Mouse (Mus musculus) midbrain, postnatal 0 days (tissue): ENCODE measurements around the gene Zfp213. TPM values are rescaled to one million over a fixed set of nuclear protein-coding genes. Genes with fewer than 3 reads are reported as not detected.
A peak's percentile ranks its signal among the peaks of the same experiment; 100 is the strongest.

Experiments
- ATAC-seq: fragments of 200-750 bp; cut with Nextera tagmentation; 2 replicates; pipeline ENCODE4 v1.8.0; 2017; ENCODE audit warnings: moderate number of reproducible peaks, mild to moderate bottlenecking, moderate TSS enrichment, moderate library complexity; ENCODE audit not compliant: low FRiP score
- DNase-seq: peaks from one replicate; pipeline ENCODE4 v3.0.0-alpha.2; 2015; ENCODE audit warnings: low spot score
- H3K27ac ChIP-seq: fragments of 300-500 bp; sonication (generic); 2 replicates; pipeline ENCODE4 v1.5.1; 2014; ENCODE audit warnings: low read depth, mild to moderate bottlenecking, low read length, mixed read lengths
- H3K27me3 ChIP-seq: fragments of 300-500 bp; sonication (generic); 2 replicates; pipeline ENCODE4 v1.6.1; 2014; ENCODE audit warnings: low read length, control low read depth, mixed read lengths; ENCODE audit not compliant: insufficient read depth
- H3K36me3 ChIP-seq: fragments of 300-500 bp; sonication (generic); 2 replicates; pipeline ENCODE4 v1.6.1; 2014; ENCODE audit warnings: low read length, control low read depth, mixed read lengths; ENCODE audit not compliant: insufficient read depth
- H3K4me1 ChIP-seq: fragments of 300-500 bp; sonication (generic); 2 replicates; pipeline ENCODE4 v1.6.1; 2014; ENCODE audit warnings: mild to moderate bottlenecking, control low read depth, antibody characterized with exemption, low read length, mixed read lengths; ENCODE audit not compliant: insufficient read depth
- H3K4me2 ChIP-seq: fragments of 300-500 bp; sonication (generic); 2 replicates; pipeline ENCODE4 v1.6.1; 2014; ENCODE audit warnings: low read depth, mild to moderate bottlenecking, low read length, mixed read lengths; ENCODE audit not compliant: poor library complexity, severe bottlenecking
- H3K4me3 ChIP-seq: fragments of 300-500 bp; sonication (generic); 2 replicates; pipeline ENCODE4 v1.5.1; 2014; ENCODE audit warnings: low read depth, mild to moderate bottlenecking, low read length, moderate library complexity
- H3K9ac ChIP-seq: fragments of 300-500 bp; sonication (generic); replicated peaks from 2 replicates; pipeline ENCODE4 v1.6.1; 2014; ENCODE audit warnings: mild to moderate bottlenecking, low read length, moderate library complexity, mixed read lengths; ENCODE audit not compliant: poor library complexity, severe bottlenecking
- H3K9me3 ChIP-seq: fragments of 300-500 bp; sonication (generic); 2 replicates; pipeline ENCODE4 v1.6.1; 2016; ENCODE audit warnings: low read length, control low read depth
- CTCF ChIP-seq: IDR thresholded peaks from 2 replicates; pipeline ENCODE4 v1.5.1; 2016; ENCODE audit warnings: antibody characterized with exemption, mild to moderate bottlenecking
- WGBS: fragments of 180-500 bp; shearing (Covaris S2); extraction: QIAGEN DNeasy Blood & Tissue Kit; methylation state at CpG from one replicate; pipeline ENCODE4 v1.1.7; 2014; 5-methylcytosine and 5-hydroxymethylcytosine counted together
- polyA plus RNA-seq: library from polyadenylated mRNA; unstranded; fragments of >200 nt; fragmentation: Nextera tagmentation; extraction: Ambion mirVana; gene quantifications from 2 replicates; pipeline ENCODE4 v1.2.1, GENCODE M21; 2015
- total RNA-seq: library from RNA; depleted of rRNA; stranded (reverse); fragments of >200 nt; gene quantifications from 2 replicates; pipeline ENCODE4 v1.2.3, GENCODE M21; 2014

Zfp213 gene
- total and polyA plus RNA-seq, 2 experiments from 2014 or later: 10.0 to 16.9 TPM

DNA sequence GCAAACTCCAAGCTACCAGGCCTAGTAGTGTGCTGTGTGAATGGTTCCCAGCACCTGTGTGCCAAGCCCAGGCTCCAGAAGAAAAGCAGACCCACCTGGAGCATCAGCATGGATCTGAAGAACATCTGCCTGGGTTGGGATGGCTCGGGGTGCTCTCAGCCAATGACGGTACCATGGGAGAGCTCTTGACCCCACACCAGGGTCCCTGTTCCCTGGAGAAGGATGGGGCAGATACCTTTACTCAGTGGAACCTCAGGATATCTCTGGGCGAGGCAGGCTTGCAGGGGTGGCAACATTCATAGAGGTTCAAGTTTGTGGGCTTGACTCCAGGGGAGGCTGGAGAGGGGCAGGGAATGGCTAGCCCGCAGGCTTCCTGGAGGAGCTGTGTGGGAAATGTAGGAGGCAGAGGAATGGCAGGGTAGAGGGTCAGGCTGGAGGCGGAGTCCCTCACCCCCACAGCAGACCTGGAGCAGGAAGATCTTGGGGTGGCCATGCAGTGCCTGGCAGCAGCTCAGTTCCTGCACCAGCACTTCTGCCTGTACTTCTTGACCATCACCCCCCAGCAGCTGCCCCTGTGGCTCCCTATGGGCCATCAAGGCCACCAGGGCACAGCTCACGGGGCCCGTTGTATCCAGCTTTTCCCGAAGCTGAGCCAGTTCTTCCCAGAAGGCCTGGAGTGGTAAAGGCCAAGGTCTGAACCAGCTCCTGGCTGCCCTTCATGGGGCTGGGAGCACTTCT lies 11.0 kb downstream of the Zfp213 start:
- WGBS: 87% methylated on average over 8 of the region's 8 CpGs

DNA sequence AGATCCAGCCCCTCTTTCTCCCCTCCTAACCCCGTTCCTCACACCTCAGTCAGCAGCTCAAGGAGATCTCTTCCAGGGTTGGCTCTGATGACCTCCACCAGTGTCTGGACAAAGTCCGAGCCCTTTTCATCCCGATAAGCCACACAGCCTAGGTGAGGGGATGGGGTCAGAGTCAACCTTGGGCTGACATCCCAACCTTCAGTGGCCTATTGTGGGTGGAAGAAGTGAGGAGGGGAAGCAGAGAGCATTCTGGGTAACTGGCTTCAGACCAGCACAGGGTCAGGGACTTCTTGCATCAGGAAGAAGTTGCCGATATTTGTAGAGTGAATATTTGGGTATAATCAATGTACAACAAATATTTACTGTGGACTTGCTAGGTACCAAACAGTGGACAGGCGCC lies 12.1 kb downstream of the Zfp213 start:
- Histone ChIP-seq H3K27me3 (no peaks in the 10 kb centered on the region), H3K36me3 (peaks cover 12% of the 10 kb centered on the region; the same call in 1 of the 2 replicates), H3K4me3 (no peak overlapping the region), H3K9ac (0 out of 2 replicates have a peak overlapping the region, but pooled peaks have one; percentile 1), H3K4me2 (peak overlapping the region; percentile 82), H3K4me1 (0 out of 2 replicates have a peak, but pooled peaks cover 3% of the 10 kb centered on the region), H3K9me3 (no peaks in the 10 kb centered on the region), H3K27ac (no peak overlapping the region)
- WGBS: 71% methylated on average over 5 of the region's 5 CpGs
- TF ChIP-seq CTCF: no peak
- DNase-seq (no peak), ATAC-seq (no peak)

More for the DNA sequence above, 11.0 kb downstream of the Zfp213 start:
- Histone ChIP-seq H3K4me2 (no peak overlapping the region), H3K4me1 (0 out of 2 replicates have a peak, but pooled peaks cover 3% of the 10 kb centered on the region), H3K9me3 (no peaks in the 10 kb centered on the region), H3K27ac (no peak overlapping the region), H3K36me3 (peaks cover 23% of the 10 kb centered on the region), H3K9ac (no peak overlapping the region), H3K4me3 (no peak overlapping the region), H3K27me3 (no peaks in the 10 kb centered on the region)
- no peak for DNase-seq
- no peak for ATAC-seq
- TF ChIP-seq CTCF: no peak

DNA sequence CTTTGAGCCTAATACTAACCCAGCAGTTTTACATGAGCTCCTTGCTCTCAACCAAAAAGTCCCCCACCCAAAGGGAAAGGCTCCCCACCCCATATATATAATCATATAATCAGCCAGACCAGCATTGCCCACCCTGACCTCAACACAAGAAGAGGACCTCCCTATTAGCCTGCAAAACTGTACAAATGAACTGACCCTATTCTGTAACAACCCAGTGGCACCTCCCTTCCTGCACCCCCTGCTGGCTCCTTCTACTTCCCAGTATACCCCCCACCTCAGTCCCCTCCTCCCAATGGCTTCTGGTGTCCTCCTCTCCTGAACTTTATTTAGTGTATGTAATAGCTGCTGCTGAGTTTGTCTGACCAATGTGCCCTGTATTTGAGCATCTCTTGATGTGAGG lies 12.6 kb downstream of the Zfp213 start:
- H3K4me3 ChIP-seq: peak overlapping the region; percentile 55
- H3K4me1 ChIP-seq: 0 out of 2 replicates have a peak, but pooled peaks cover 3% of the 10 kb centered on the region
- peak overlapping the region; percentile 82 for H3K4me2 ChIP-seq
- H3K9me3 ChIP-seq: no peaks in the 10 kb centered on the region
- H3K27ac ChIP-seq: peak overlapping the region; percentile 84
- TF ChIP-seq CTCF: no peak; the same call in 1 of the 2 replicates
- 0 out of 2 replicates have a peak, but pooled peaks cover 10% of the 10 kb centered on the region for H3K36me3 ChIP-seq
- no peak for DNase-seq
- H3K9ac ChIP-seq: peak overlapping the region; percentile 64
- ATAC-seq: no peak
- no peaks in the 10 kb centered on the region for H3K27me3 ChIP-seq

DNA sequence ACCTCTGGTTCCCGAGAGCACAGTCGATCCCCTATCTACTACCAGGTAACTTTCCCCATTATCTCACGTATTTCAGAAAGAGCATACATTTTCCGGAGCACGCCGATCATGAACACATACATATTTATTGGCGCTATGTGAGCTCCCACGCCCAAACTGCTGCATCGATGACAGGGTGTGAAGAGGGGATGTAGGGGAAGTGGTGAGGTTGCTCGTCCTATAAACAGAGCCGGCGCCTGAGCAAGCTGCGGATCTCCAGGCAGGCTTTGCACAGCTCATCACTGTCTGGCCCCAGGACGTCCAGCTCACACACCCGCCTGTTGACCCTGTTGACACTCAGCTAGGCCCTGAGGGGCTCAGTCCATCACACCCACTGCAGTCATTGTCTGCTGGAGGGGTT lies 13.2 kb downstream of the Zfp213 start:
- H3K27me3 ChIP-seq: no peaks in the 10 kb centered on the region
- peak overlapping the region; percentile 82 for H3K4me2 ChIP-seq
- H3K9me3 ChIP-seq: no peaks in the 10 kb centered on the region
- TF ChIP-seq CTCF: no peak
- peak; percentile 15; the same call in 1 of the 2 replicates for ATAC-seq
- H3K27ac ChIP-seq: peak overlapping the region; percentile 84
- H3K36me3 ChIP-seq: 0 out of 2 replicates have a peak, but pooled peaks cover 10% of the 10 kb centered on the region
- H3K9ac ChIP-seq: peak overlapping the region; percentile 64
- H3K4me3 ChIP-seq: peak overlapping the region; percentile 55
- 0 out of 2 replicates have a peak, but pooled peaks cover 3% of the 10 kb centered on the region for H3K4me1 ChIP-seq
- no peak for DNase-seq
- under 1% methylated on average over 15 of the region's 15 CpGs for WGBS

DNA sequence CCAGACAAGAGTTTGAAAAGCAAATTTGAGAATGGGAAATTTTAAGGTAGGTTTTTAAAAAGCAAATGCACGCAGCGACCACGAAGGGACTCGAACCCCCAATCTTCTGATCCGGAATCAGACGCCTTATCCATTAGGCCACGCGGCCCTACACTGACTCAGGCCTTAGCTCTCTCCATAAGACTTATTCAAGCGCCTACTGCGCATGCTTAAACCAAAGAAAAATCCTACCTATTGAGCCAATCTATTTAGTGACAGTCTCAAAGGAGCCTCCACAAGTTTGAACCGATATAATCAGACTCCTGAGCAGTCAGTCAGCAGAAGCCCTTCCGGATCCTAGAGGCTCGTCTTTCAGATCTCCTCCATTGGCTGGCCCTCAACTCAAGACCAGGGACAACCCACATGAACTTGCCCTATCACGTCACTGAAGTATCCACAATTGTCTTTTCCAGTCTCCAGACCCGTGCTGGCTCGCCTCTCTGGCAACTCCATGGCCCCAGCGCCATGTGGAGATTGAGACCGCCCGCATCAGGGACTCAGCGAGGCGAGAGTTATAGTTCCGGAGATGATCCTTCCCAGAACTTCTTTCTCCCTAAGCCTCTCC lies 13.7 kb downstream of the Zfp213 start:
- H3K9me3 ChIP-seq: no peaks in the 10 kb centered on the region
- no peaks in the 10 kb centered on the region for H3K27me3 ChIP-seq
- H3K9ac ChIP-seq: peak overlapping the region; percentile 64
- peak overlapping the region; percentile 84 for H3K27ac ChIP-seq
- TF ChIP-seq CTCF: no peak
- H3K36me3 ChIP-seq: 0 out of 2 replicates have a peak, but pooled peaks cover 4% of the 10 kb centered on the region
- 0 out of 2 replicates have a peak, but pooled peaks cover 3% of the 10 kb centered on the region for H3K4me1 ChIP-seq
- peak; percentile 95 for DNase-seq
- ATAC-seq: peak; percentile 81
- peak overlapping the region; percentile 82 for H3K4me2 ChIP-seq
- H3K4me3 ChIP-seq: peak overlapping the region; percentile 55
- WGBS: under 1% methylated on average over 22 of the region's 22 CpGs
